In genomic region chr8:57048490-57048889, GRCm38 (mm10) we compare ENCODE assay signal across 35 mouse cellular contexts.
"Had no signal": no experiment of that assay in that cellular context is flagged by ENCODE, and none has a peak within 500 bp of the region (broad histone marks: within the 10 kb centered on the region; RNA-seq: fewer than 3 reads in every experiment).

No protein-coding gene starts in this region.

- H3K4me2 ChIP-seq: heart, embryonic 11.5 days; heart, embryonic 12.5 days; heart, embryonic 13.5 days; heart, embryonic 15.5 days; hindbrain, embryonic 12.5 days; hindbrain, embryonic 13.5 days; hindbrain, embryonic 14.5 days; hindbrain, embryonic 15.5 days; intestine, embryonic 15.5 days; kidney, embryonic 15.5 days had no signal

- H3K4me1 ChIP-seq: heart, embryonic 10.5 days; heart, embryonic 12.5 days; heart, embryonic 13.5 days; heart, embryonic 15.5 days; hindbrain, embryonic 10.5 days; hindbrain, embryonic 12.5 days; hindbrain, embryonic 13.5 days; hindbrain, embryonic 15.5 days; intestine, embryonic 15.5 days; kidney, embryonic 15.5 days had no signal

- DNase-seq: heart, postnatal 10 days; heart, postnatal 14 days; heart, postnatal 36 days; heart, postnatal 4 days; kidney, adult 11 months; kidney, adult 18-20 months; kidney, adult 2 months; kidney, adult 8-10 months; kidney, adult 9 months; kidney, postnatal 10 days; kidney, postnatal 14 days; kidney, postnatal 25 days; kidney, postnatal 36 days; kidney, postnatal 4 days; layer of hippocampus, adult 9-11 months; layer of hippocampus, postnatal 36 days had no signal

- H3K9me3 ChIP-seq: heart, embryonic 10.5 days; heart, embryonic 13.5 days; heart, embryonic 15.5 days; hindbrain, embryonic 10.5 days; hindbrain, embryonic 12.5 days; hindbrain, embryonic 13.5 days; hindbrain, embryonic 15.5 days; intestine, embryonic 15.5 days; kidney, embryonic 15.5 days had no signal

- H3K4me3 ChIP-seq: heart, embryonic 10.5 days; heart, embryonic 12.5 days; heart, embryonic 13.5 days; heart, embryonic 15.5 days; hindbrain, embryonic 10.5 days; hindbrain, embryonic 12.5 days; hindbrain, embryonic 13.5 days; hindbrain, embryonic 15.5 days; intestine, embryonic 15.5 days; kidney, embryonic 15.5 days; layer of hippocampus, adult 2 months had no signal

- H3K36me3 ChIP-seq: heart, embryonic 10.5 days; heart, embryonic 12.5 days; heart, embryonic 13.5 days; heart, embryonic 15.5 days; hindbrain, embryonic 10.5 days; hindbrain, embryonic 12.5 days; hindbrain, embryonic 13.5 days; hindbrain, embryonic 15.5 days; intestine, embryonic 15.5 days; kidney, embryonic 15.5 days had no signal

- H3K27me3 ChIP-seq: heart, embryonic 12.5 days; heart, embryonic 13.5 days; heart, embryonic 15.5 days; hindbrain, embryonic 12.5 days; hindbrain, embryonic 13.5 days; hindbrain, embryonic 15.5 days; intestine, embryonic 15.5 days; kidney, embryonic 15.5 days had no signal

- ATAC-seq: hindbrain, embryonic 16.5 days; hindbrain, postnatal 0 days; inflammation-experienced regulatory T-cells, adult 6 months; intestine, embryonic 15.5 days; intestine, embryonic 16.5 days; intestine, postnatal 0 days had no signal

- H3K27ac ChIP-seq: heart, embryonic 10.5 days; heart, embryonic 13.5 days; heart, embryonic 15.5 days; hindbrain, embryonic 10.5 days; hindbrain, embryonic 12.5 days; hindbrain, embryonic 13.5 days; hindbrain, embryonic 14.5 days; hindbrain, embryonic 15.5 days; hindbrain, postnatal 0 days; intestine, embryonic 15.5 days; kidney, embryonic 15.5 days; kidney, postnatal 0 days; layer of hippocampus, adult 2 months had no signal

- H3K9ac ChIP-seq: heart, embryonic 12.5 days; heart, embryonic 13.5 days; heart, embryonic 15.5 days; hindbrain, embryonic 12.5 days; hindbrain, embryonic 13.5 days; hindbrain, embryonic 14.5 days; hindbrain, embryonic 15.5 days; intestine, embryonic 15.5 days; kidney, embryonic 15.5 days had no signal
